In genomic region chr7:24653681-24654080, GRCm38 (mm10) we compare ENCODE assay signal across 9 mouse cellular contexts. TPM values are rescaled to one million over a fixed set of nuclear protein-coding genes. Genes with fewer than 3 reads are reported as not detected.
A peak's percentile ranks its signal among the peaks of the same experiment; 100 is the strongest.
DNase-seq lines count a peak whose midpoint lies in the region; ATAC-seq and TF ChIP-seq lines count a peak whose summit lies in the region.
"Had no signal": no experiment of that assay in that cellular context is flagged by ENCODE, and none has a peak within 500 bp of the region (broad histone marks: within the 10 kb centered on the region; RNA-seq: fewer than 3 reads in every experiment).

No protein-coding gene starts in this region.

- no peak for TF ChIP-seq POLR2A in spleen, adult 2 months (IDR thresholded peaks at IDR 0.05; ENCODE audit: low read depth, low read length)

- H3K4me2 ChIP-seq in embryonic facial prominence, embryonic 11.5 days (ENCODE audit: low read depth, low read length) = no peak overlapping the region

- no peaks in the 10 kb centered on the region for H3K9me3 ChIP-seq in embryonic facial prominence, embryonic 11.5 days (replicated peaks; ENCODE audit: control insufficient read depth, low read length)

- H3K4me3 ChIP-seq in embryonic facial prominence, embryonic 11.5 days (ENCODE audit: low read depth, low read length) = no peak overlapping the region
- no peak overlapping the region for H3K4me3 ChIP-seq in spleen, adult 2 months (ENCODE audit: extremely low read depth, insufficient read depth, insufficient read length)

- peak; percentile 91 for TF ChIP-seq CTCF in spleen, adult 2 months (IDR thresholded peaks at IDR 0.05; ENCODE audit: extremely low read depth, insufficient read depth, insufficient read length, insufficient replicate concordance)

- H3K9ac ChIP-seq in embryonic facial prominence, embryonic 11.5 days (replicated peaks; ENCODE audit: low read length) = no peak overlapping the region

- H3K36me3 ChIP-seq in embryonic facial prominence, embryonic 11.5 days (replicated peaks; ENCODE audit: control insufficient read depth, insufficient read depth, low read depth, low read length) = no peaks in the 10 kb centered on the region
- no peaks in the 10 kb centered on the region for H3K36me3 ChIP-seq in spleen, adult 2 months (ENCODE audit: control insufficient read depth, insufficient read depth, low read length)

- no peak for ATAC-seq in cerebellum, adult (ENCODE audit: insufficient number of reproducible peaks, low FRiP score, low TSS enrichment)
- ATAC-seq in embryonic facial prominence, embryonic 11.5 days (replicated peaks; ENCODE audit: insufficient number of reproducible peaks, low FRiP score, low TSS enrichment, low read depth) = no peak

- no peaks in the 10 kb centered on the region for H3K27me3 ChIP-seq in embryonic facial prominence, embryonic 11.5 days (ENCODE audit: control insufficient read depth, insufficient read depth, low read length)
- H3K27me3 ChIP-seq in spleen, adult 2 months (ENCODE audit: control insufficient read depth, insufficient read depth, low read length) = no peaks in the 10 kb centered on the region

- no peak overlapping the region for H3K27ac ChIP-seq in embryonic facial prominence, embryonic 11.5 days (replicated peaks; ENCODE audit: low read depth, low read length)
- H3K27ac ChIP-seq in spleen, adult 2 months (ENCODE audit: insufficient read depth, low read length) = no peak overlapping the region

- peak; percentile 15 for DNase-seq in cerebellum, adult 11 months
- peak; percentile 51 for DNase-seq in 3T3-L1 (ENCODE audit: low read depth, low spot score)
- peak; percentile 50 for DNase-seq in adrenal gland, adult 8-10 months
- peak; percentile 73 for DNase-seq in embryonic facial prominence, embryonic 11.5 days (ENCODE audit: low spot score)
- DNase-seq in kidney, postnatal 10 days = peak; percentile 79
- DNase-seq in lung, postnatal 25 days (ENCODE audit: low spot score) = peak; percentile 50
- DNase-seq in spleen, adult 2 months (ENCODE audit: low read depth in 1 of 2, low spot score in 2 of 2) = peak; percentile 28 to 63

- WGBS in embryonic facial prominence, embryonic 11.5 days = 28% methylated on average over 7 of the region's 7 CpGs
- WGBS in spleen, adult 2 months = 23% methylated on average over 7 of the region's 7 CpGs

- H3K4me1 ChIP-seq in embryonic facial prominence, embryonic 11.5 days (ENCODE audit: control insufficient read depth, insufficient read depth, low read length) = no peaks in the 10 kb centered on the region
- H3K4me1 ChIP-seq in spleen, adult 2 months (ENCODE audit: control insufficient read depth, insufficient read depth, insufficient read length) = no peaks in the 10 kb centered on the region

RNA-seq across cellular contexts. Expression of gene Lypd3, which starts 17.3 kb away (rescaled TPM):
- total RNA-seq in adrenal gland, adult 8-10 months (2022) = under 1 TPM in 3 of 4 experiments, not detected in 1; 0.34 to 0.96 (median 0.66) TPM
- polyA plus RNA-seq in embryonic facial prominence, embryonic 11.5 days (2014; fragmentation: Nextera tagmentation; extraction: Ambion mirVana) = 2.0 and 2.1 TPM in 2 replicates
- not detected in 2 replicates for polyA plus RNA-seq in spleen, adult 2 months (2012; rRNA removed)

RNA-seq across cellular contexts. Expression of gene Tex101, which starts 22.8 kb away (rescaled TPM):
- not detected for total RNA-seq in adrenal gland, adult 8-10 months (2022)
- polyA plus RNA-seq in embryonic facial prominence, embryonic 11.5 days (2014; fragmentation: Nextera tagmentation; extraction: Ambion mirVana) = not detected in 2 replicates
- polyA plus RNA-seq in spleen, adult 2 months (2012; rRNA removed) = not detected in 2 replicates
- polyA plus RNA-seq: stomach, embryonic 14.5 days had no signal

RNA-seq across cellular contexts. Expression of gene Phldb3, which starts 43.1 kb away (rescaled TPM):
- 10 to 100 TPM in 2 of 4 experiments, 1 to 10 TPM in 2; 6.2 to 12.9 (median 9.9) TPM for total RNA-seq in adrenal gland, adult 8-10 months (2022)
- polyA plus RNA-seq in embryonic facial prominence, embryonic 11.5 days (2014; fragmentation: Nextera tagmentation; extraction: Ambion mirVana) = 0.10 and 0.13 TPM in 2 replicates
- 5.2 and 7.6 TPM in 2 replicates for polyA plus RNA-seq in spleen, adult 2 months (2012; rRNA removed)

RNA-seq across cellular contexts. Expression of gene BC049730, which starts 55.4 kb away (rescaled TPM):
- not detected for total RNA-seq in adrenal gland, adult 8-10 months (2022)
- polyA plus RNA-seq in embryonic facial prominence, embryonic 11.5 days (2014; fragmentation: Nextera tagmentation; extraction: Ambion mirVana) = not detected in 2 replicates
- polyA plus RNA-seq in spleen, adult 2 months (2012; rRNA removed) = not detected in 2 replicates
- polyA plus RNA-seq: stomach, embryonic 14.5 days had no signal

Comparison
In these comparisons a context has a peak if more than half of its experiments do, and no peak if none do; other contexts are left out.
1. DNase-seq: peak in every context shown above with its lines; median percentile 79 in kidney, postnatal 10 days; 73 in embryonic facial prominence, embryonic 11.5 days; 51 in 3T3-L1; 50 in adrenal gland, adult 8-10 months; 50 in lung, postnatal 25 days; 46 in spleen, adult 2 months; 15 in cerebellum, adult 11 months.